Mouse (Mus musculus) embryonic facial prominence, embryonic 14.5 days (tissue): ENCODE results near the gene Hyal1. TPM values are rescaled to one million over a fixed set of nuclear protein-coding genes. Genes with fewer than 3 reads are reported as not detected.

ENCODE experiments used
- ATAC-seq: fragments of 200-750 bp; cut with Nextera tagmentation; 2 replicates; pipeline ENCODE4 v1.8.0; 2017; ENCODE audit warnings: low read depth, moderate number of reproducible peaks, moderate TSS enrichment
- DNase-seq: peaks from one replicate; pipeline ENCODE4 v3.0.0-alpha.2; 2015; ENCODE audit warnings: low spot score
- H3K27ac ChIP-seq: fragments of 300-500 bp; sonication (generic); replicated peaks from 2 replicates; pipeline ENCODE4 v1.5.1; 2014; ENCODE audit warnings: low read depth, mild to moderate bottlenecking, low read length, moderate library complexity
- H3K27me3 ChIP-seq: fragments of 300-500 bp; sonication (generic); replicated peaks from 2 replicates; pipeline ENCODE4 v1.6.1; 2014; ENCODE audit warnings: low read length; ENCODE audit not compliant: control insufficient read depth, insufficient read depth
- H3K36me3 ChIP-seq: fragments of 300-500 bp; sonication (generic); 2 replicates; pipeline ENCODE4 v1.6.1; 2014; ENCODE audit warnings: low read length, mixed read lengths; ENCODE audit not compliant: control insufficient read depth, insufficient read depth
- H3K4me1 ChIP-seq: fragments of 300-500 bp; sonication (generic); 2 replicates; pipeline ENCODE4 v1.6.1; 2014; ENCODE audit warnings: antibody characterized with exemption, low read length; ENCODE audit not compliant: control insufficient read depth, insufficient read depth
- H3K4me2 ChIP-seq: fragments of 300-500 bp; sonication (generic); 2 replicates; pipeline ENCODE4 v1.6.1; 2014; ENCODE audit warnings: low read depth, mild to moderate bottlenecking, low read length, moderate library complexity, mixed read lengths
- H3K4me3 ChIP-seq: fragments of 300-500 bp; sonication (generic); 2 replicates; pipeline ENCODE4 v1.5.1; 2014; ENCODE audit warnings: low read depth, mild to moderate bottlenecking, low read length
- H3K9ac ChIP-seq: fragments of 300-500 bp; sonication (generic); 2 replicates; pipeline ENCODE4 v1.6.1; 2014; ENCODE audit warnings: low read depth, mild to moderate bottlenecking, low read length, moderate library complexity, mixed read lengths
- H3K9me3 ChIP-seq: fragments of 300-500 bp; sonication (generic); 2 replicates; pipeline ENCODE4 v1.6.1; 2016; ENCODE audit warnings: low read length; ENCODE audit not compliant: control insufficient read depth
- WGBS: fragments of 180-500 bp; shearing (Covaris S2); extraction: QIAGEN DNeasy Blood & Tissue Kit; methylation state at CpG from one replicate; pipeline ENCODE4 v1.1.7; 2014; 5-methylcytosine and 5-hydroxymethylcytosine counted together
- polyA plus RNA-seq: library from polyadenylated mRNA; unstranded; fragments of >200 nt; fragmentation: Nextera tagmentation; extraction: Ambion mirVana; gene quantifications from 2 replicates; pipeline ENCODE4 v1.2.1, GENCODE M21; 2014

The Hyal1 gene
- polyA plus RNA-seq, 1 experiment from 2014 or later: 5.6 TPM

DNA sequence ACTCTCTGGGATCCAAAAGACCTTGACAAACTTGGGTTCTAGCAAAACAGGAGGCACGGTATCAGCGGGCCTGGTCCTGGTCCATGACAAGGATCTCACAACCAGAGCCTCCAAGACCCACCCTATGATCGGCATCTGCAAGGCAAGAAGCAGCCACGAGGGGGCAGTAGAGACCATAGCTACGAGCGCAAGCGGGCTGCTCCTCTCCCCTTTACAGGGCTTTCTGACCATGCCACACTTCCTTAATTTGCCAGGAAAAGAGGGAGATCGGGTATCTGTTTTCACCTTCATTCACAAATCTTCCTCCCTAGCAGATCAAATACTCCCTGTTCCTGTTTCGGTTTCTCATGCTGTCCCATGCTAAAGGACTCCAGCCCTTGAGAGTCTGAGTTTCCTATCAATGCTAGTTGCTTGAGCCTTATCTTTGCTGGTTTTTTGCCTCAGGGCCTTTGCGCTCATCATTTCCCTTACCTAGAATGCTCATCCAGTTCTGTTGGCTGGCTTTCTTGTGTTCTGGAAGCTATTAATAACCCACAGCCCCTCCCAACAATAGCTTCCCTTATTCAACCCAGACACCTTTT, 25.4 kb downstream of the Hyal1 start:
- 5% methylated on average over 10 of the region's 10 CpGs for WGBS
- peak; percentile 75 for ATAC-seq
- peak overlapping the region; percentile 10; the same call in 1 of the 2 replicates for H3K4me2 ChIP-seq
- no peaks in the 10 kb centered on the region for H3K36me3 ChIP-seq
- DNase-seq: peak; percentile 91
- 0 out of 2 replicates have a peak overlapping the region, but pooled peaks have one; percentile 28 for H3K27ac ChIP-seq
- no peaks in the 10 kb centered on the region for H3K27me3 ChIP-seq
- H3K4me3 ChIP-seq: no peak overlapping the region
- H3K9ac ChIP-seq: peak overlapping the region; percentile 32; the same call in 1 of the 2 replicates
- H3K4me1 ChIP-seq: peaks cover 24% of the 10 kb centered on the region
- no peaks in the 10 kb centered on the region for H3K9me3 ChIP-seq

DNA sequence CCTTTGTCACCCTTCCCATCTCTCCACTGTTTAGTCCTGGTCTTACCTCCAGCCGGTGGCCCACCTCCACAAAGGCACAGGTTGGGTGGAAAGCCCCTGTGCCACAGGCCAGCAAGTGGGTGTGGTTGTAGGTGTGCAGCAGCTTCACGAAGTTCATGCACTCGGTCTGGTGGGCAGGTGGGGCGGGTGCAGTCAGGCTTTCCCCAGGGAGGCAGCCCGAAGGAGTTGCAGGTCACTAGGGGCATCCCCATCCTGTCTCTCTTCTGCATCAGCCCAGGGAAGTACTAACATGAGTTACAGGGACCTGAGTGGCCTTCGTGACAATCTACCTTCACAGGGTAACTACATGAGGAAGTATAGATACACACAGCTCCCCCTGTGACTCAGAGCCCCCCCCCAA, 26.5 kb downstream of the Hyal1 start:
- no peaks in the 10 kb centered on the region for H3K36me3 ChIP-seq
- H3K4me1 ChIP-seq: peaks cover 35% of the 10 kb centered on the region

GRCm38 (mm10) chr9:107605041-107605661, 28.4 kb downstream of the Hyal1 start:
- H3K27me3 ChIP-seq: no peaks in the 10 kb centered on the region
- peak overlapping the region; percentile 55 for H3K9ac ChIP-seq
- no peak for DNase-seq
- peaks cover 46% of the 10 kb centered on the region for H3K4me1 ChIP-seq
- peak overlapping the region; percentile 43 for H3K4me2 ChIP-seq
- H3K36me3 ChIP-seq: no peaks in the 10 kb centered on the region
- no peaks in the 10 kb centered on the region for H3K9me3 ChIP-seq
- WGBS: 35% methylated on average over 20 of the region's 23 CpGs
- peak overlapping the region; percentile 52 for H3K27ac ChIP-seq
- H3K4me3 ChIP-seq: peak overlapping the region; percentile 19; the same call in 1 of the 2 replicates
- peak; percentile 24; the same call in 1 of the 2 replicates for ATAC-seq

More for the DNA sequence above, 26.5 kb downstream of the Hyal1 start:
- no peak for ATAC-seq
- WGBS: 82% methylated on average over 6 of the region's 6 CpGs
- H3K4me3 ChIP-seq: no peak overlapping the region
- H3K9me3 ChIP-seq: no peaks in the 10 kb centered on the region
- H3K27me3 ChIP-seq: no peaks in the 10 kb centered on the region
- no peak overlapping the region for H3K4me2 ChIP-seq
- H3K27ac ChIP-seq: no peak overlapping the region
- no peak for DNase-seq
- H3K9ac ChIP-seq: no peak overlapping the region

- DNase-seq (no peak), ATAC-seq (no peak)
- no peaks in the 10 kb centered on the region for H3K36me3 ChIP-seq
- H3K4me1 ChIP-seq: peaks cover 49% of the 10 kb centered on the region
- H3K9me3 ChIP-seq: no peaks in the 10 kb centered on the region
- no peaks in the 10 kb centered on the region for H3K27me3 ChIP-seq
- WGBS: 4% methylated on average over 9 of the region's 9 CpGs
- peak overlapping the region; percentile 44 for H3K9ac ChIP-seq
- peak overlapping the region; percentile 39 for H3K4me2 ChIP-seq
- H3K4me3 ChIP-seq: peak overlapping the region; percentile 7; the same call in 1 of the 2 replicates
- H3K27ac ChIP-seq: 0 out of 2 replicates have a peak overlapping the region, but pooled peaks have one; percentile 6
Observed at GRCm38 (mm10) chr9:107606591-107606990, 29.9 kb downstream of the Hyal1 start.

DNA sequence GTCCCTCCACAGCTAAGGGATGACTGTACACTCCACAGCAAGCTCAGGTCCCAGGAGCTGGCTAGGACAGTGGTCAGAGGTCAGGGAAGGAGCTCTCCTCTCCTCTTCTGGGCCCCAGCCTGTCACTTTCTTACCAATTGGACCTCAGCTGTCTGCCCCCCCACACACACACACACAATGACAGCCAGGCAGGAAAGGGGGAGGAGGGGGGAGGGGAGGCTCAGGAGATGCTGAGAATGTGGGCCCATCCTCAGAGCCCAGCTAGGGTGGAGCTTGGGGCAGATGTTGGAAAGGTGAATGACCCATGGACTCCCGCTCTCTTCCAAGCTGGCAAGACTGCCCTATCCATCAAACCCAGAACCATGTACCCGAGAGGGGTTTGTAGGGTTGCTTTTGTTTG, 30.3 kb downstream of the Hyal1 start:
- Histone ChIP-seq H3K4me2 (peak overlapping the region; percentile 39), H3K4me1 (peaks cover 53% of the 10 kb centered on the region), H3K27me3 (no peaks in the 10 kb centered on the region), H3K9me3 (no peaks in the 10 kb centered on the region), H3K27ac (no peak overlapping the region), H3K36me3 (no peaks in the 10 kb centered on the region), H3K9ac (peak overlapping the region; percentile 44), H3K4me3 (peak overlapping the region; percentile 7; the same call in 1 of the 2 replicates)
- WGBS: 83% methylated on average over 2 of the region's 2 CpGs
- DNase-seq (no peak), ATAC-seq (no peak)

DNA sequence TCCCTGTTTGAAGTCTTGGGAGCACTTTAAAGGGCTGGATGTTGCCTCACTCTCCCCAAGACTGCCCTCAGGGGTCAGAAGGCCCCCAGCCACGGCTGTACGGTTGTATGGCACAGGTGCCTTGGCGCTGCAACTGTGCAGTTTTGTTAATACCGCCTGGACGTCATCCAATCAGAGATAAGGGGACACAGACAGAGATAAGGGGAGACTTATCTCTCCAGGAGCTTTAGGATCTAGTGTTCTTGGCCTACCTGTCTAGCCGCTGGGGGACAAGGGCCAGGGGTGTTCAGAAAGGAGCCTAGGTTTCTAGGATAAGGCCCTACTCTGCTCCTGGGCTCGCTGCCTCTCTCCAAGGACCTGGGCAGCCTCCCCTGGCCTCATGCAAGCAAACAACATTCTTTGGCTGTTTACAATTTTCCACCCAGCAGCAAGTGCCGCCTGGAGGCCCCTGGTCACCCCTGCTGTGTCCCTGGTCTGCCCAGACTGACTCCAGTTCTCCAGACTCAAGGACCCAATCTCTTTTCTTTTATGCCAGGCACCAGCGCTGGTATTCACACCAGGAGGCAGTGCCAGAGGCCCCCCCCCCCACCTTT, 31.0 kb downstream of the Hyal1 start:
- no peak for DNase-seq
- Histone ChIP-seq H3K27ac (no peak overlapping the region; the same call in 1 of the 2 replicates), H3K9me3 (no peaks in the 10 kb centered on the region), H3K9ac (peak overlapping the region; percentile 34; the same call in 1 of the 2 replicates), H3K4me3 (no peak overlapping the region), H3K36me3 (no peaks in the 10 kb centered on the region), H3K4me2 (no peak overlapping the region), H3K4me1 (peaks cover 53% of the 10 kb centered on the region), H3K27me3 (no peaks in the 10 kb centered on the region)
- WGBS: 56% methylated on average over 9 of the region's 9 CpGs
- ATAC-seq: no peak

GRCm38 (mm10) chr9:107608741-107609432, 32.2 kb downstream of the Hyal1 start, which contains the start of gene Sema3b:
TSS of gene Sema3b (minus strand) at chr9:107609229.
- ATAC-seq (no peak), DNase-seq (no peak)
- Histone ChIP-seq H3K27ac (peak within 1 kb of the TSS; percentile 16; the same call in 1 of the 2 replicates), H3K4me3 (no peak within 1 kb of the TSS), H3K27me3 (no peaks in the 10 kb centered on the region), H3K36me3 (peaks cover 3% of the 10 kb centered on the region; the same call in 1 of the 2 replicates), H3K4me2 (peak within 1 kb of the TSS; percentile 23; the same call in 1 of the 2 replicates), H3K4me1 (peaks cover 53% of the 10 kb centered on the region), H3K9ac (0 out of 2 replicates have a peak within 1 kb of the TSS, but pooled peaks have one; percentile 34), H3K9me3 (no peaks in the 10 kb centered on the region)
- WGBS: 45% methylated on average over 11 of the region's 12 CpGs

DNA sequence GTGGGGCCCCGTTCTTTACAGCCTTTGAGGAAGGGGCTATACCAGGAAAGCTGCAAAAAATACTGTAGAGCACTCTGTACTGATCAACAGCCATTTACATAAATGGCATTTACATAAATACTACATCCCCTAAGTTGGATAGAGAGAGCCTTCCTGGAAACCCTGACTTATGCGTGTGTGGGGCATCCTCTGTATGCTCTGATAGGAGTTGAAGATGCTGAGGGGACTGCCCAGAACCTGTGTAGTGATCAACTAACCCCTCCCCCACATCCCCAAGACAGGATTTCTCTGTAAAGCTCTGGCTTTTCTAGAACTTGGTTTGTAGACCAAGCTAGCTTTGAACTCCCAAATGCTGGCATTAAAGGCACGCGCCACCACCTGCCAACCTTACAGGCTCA, 32.7 kb downstream of the Hyal1 start:
- DNase-seq (no peak), ATAC-seq (no peak)
- peaks cover 50% of the 10 kb centered on the region for H3K4me1 ChIP-seq
- H3K9ac ChIP-seq: 0 out of 2 replicates have a peak overlapping the region, but pooled peaks have one; percentile 10
- H3K4me3 ChIP-seq: no peak overlapping the region
- H3K36me3 ChIP-seq: peaks cover 9% of the 10 kb centered on the region
- no peaks in the 10 kb centered on the region for H3K27me3 ChIP-seq
- 57% methylated on average over 4 of the region's 4 CpGs for WGBS
- 0 out of 2 replicates have a peak overlapping the region, but pooled peaks have one; percentile 23 for H3K4me2 ChIP-seq
- H3K27ac ChIP-seq: peak overlapping the region; percentile 16; the same call in 1 of the 2 replicates
- H3K9me3 ChIP-seq: no peaks in the 10 kb centered on the region
